In the genomic region with DNA sequence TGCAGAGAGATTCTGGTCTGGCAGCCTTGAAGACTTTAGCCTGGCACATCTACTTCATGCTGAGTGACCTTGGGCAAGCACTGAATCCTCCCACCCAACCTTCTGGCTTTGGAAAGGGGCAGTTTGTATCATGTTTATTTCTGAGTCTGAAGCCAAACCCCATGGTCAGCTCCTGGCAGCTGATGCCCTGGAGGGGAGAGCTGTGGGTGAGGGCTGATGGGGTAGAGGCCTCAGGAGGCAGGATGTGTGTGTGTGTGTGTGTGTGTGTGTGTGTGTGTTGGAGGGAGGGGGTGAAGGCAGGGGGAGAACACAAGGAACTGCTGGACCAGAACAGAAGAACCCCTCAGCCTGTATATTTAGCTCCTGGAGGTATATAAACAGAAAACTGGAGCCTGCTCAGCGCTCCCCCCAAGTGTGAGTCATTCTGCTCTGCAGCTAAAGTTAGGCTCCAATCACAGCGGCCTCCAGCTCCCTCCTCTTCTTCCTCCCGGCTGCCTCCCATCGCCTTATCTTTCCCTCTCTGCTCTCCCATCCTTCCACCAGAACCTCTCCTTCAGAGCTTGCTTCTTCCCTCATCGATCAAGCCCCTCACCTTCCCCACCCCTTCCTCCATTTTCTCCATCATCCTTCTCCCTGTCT, we compare ENCODE assay signal across 9 mouse cellular contexts. TPM values are rescaled to one million over a fixed set of nuclear protein-coding genes. Genes with fewer than 3 reads are reported as not detected.
DNase-seq lines count a peak whose midpoint lies in the region.
"Had no signal": no experiment of that assay in that cellular context is flagged by ENCODE, and none has a peak within 500 bp of the region (broad histone marks: within the 10 kb centered on the region; RNA-seq: fewer than 3 reads in every experiment).

No protein-coding gene starts in this region.

- DNase-seq in right cerebral cortex, adult 18-20 months: peak; percentile 91
- no peak for DNase-seq in right cerebral cortex, postnatal 4 days
- peak; percentile 63 to 75 for DNase-seq in cerebellum, postnatal 14 days
- peak; percentile 83 to 86 for DNase-seq in left cerebral cortex, postnatal 14 days (ENCODE audit: low spot score in 2 of 2)
- DNase-seq in thymus, adult 18-20 months: no peak
- no peak for DNase-seq in lung, postnatal 25 days (ENCODE audit: low spot score)
- no peak for DNase-seq in spleen, postnatal 14 days (ENCODE audit: low spot score in 2 of 2)
- DNase-seq: gastrocnemius, postnatal 25 days had no signal

- intact Hi-C loops in left cerebral cortex, postnatal 14 days (cut with DNase I): no loop called here

RNA-seq across cellular contexts. Expression of gene Cacna1i, which starts 8.8 kb away (rescaled TPM):
- 100 to 1,000 TPM in 1 of 2 experiments, 10 to 100 TPM in 1; 85.0 to 100 TPM for total RNA-seq in left cerebral cortex, postnatal 14 days (2021)
- total RNA-seq: megakaryocyte progenitor cell, adult 5-6 weeks had no signal

RNA-seq across cellular contexts. Expression of gene Rps19bp1, which starts 14.1 kb away (rescaled TPM):
- 10 to 100 TPM; 41.9 to 42.6 TPM for total RNA-seq in left cerebral cortex, postnatal 14 days (2021)

RNA-seq across cellular contexts. Expression of gene Atf4, which starts 23.3 kb away (rescaled TPM):
- 10 to 100 TPM; 93.4 TPM for total RNA-seq in left cerebral cortex, postnatal 14 days (2021)

RNA-seq across cellular contexts. Expression of gene AC140267.1, which starts 42.6 kb away (rescaled TPM):
- total RNA-seq in left cerebral cortex, postnatal 14 days (2021): 10 to 100 TPM; 18.7 to 25.4 TPM

RNA-seq across cellular contexts. Expression of gene Mief1, which starts 44.4 kb away (rescaled TPM):
- 10 to 100 TPM; 30.7 to 31.4 TPM for total RNA-seq in left cerebral cortex, postnatal 14 days (2021)

Comparison
In these comparisons a context has a peak if more than half of its experiments do, and no peak if none do; other contexts are left out.
1. DNase-seq: peak in right cerebral cortex, adult 18-20 months (single experiment), cerebellum, postnatal 14 days (2 of 2) and left cerebral cortex, postnatal 14 days (2 of 2); none in right cerebral cortex, postnatal 4 days (single experiment), thymus, adult 18-20 months (0 of 2), lung, postnatal 25 days (single experiment) and spleen, postnatal 14 days (0 of 2).